Mouse (Mus musculus) thymus, postnatal 14 days (tissue): ENCODE results near the gene Kctd2.
"Not testable (repeated sequence)": the region's sequence is repeated elsewhere in the genome, so short reads cannot be mapped to it uniquely, and the experiment has no call there.

Experiments
- DNase-seq: peaks from one replicate; pipeline ENCODE4 v3.0.0; 2021

Kctd2 gene

GRCm38 (mm10) chr11:115439906-115440595 lies 20.1 kb downstream of the Kctd2 start, which contains the start of gene Trim80:
Gene Trim80 (plus strand): TSS chr11:115440545.
- DNase-seq = no peak

- DNase-seq = peak; percentile 66
Measured at GRCm38 (mm10) chr11:115441417-115441816, 21.5 kb downstream of the Kctd2 start.

GRCm38 (mm10) chr11:115446906-115447305 lies 27.0 kb downstream of the Kctd2 start:
- no peak for DNase-seq

DNA sequence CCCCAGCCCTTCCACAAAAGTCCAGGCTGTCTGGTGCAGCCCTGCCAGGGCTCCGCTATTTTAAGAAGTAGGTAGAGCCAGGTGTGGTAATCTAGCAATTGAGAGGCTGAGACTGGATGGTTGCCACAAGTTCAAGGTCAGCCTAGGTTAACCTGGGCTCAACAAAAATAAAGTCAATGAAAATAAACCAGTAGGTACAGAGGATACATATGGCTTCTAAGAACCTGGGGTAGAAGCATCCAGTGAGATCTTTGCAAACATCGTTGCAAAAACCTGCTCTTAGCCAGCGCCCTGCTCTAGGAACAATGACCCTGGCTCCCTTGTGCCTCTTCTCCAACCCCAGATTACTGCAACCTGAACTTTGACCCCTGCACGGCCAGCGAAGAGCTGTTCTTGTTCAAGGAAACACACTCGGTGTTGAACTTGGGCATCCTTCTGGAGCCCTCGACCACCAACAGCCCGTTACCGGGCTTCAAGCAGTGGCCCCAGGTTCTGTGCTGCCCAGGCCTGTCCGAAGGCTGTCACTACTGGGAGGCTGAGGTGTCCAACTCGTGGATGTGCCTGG lies 27.5 kb downstream of the Kctd2 start:
- no peak for DNase-seq

DNA sequence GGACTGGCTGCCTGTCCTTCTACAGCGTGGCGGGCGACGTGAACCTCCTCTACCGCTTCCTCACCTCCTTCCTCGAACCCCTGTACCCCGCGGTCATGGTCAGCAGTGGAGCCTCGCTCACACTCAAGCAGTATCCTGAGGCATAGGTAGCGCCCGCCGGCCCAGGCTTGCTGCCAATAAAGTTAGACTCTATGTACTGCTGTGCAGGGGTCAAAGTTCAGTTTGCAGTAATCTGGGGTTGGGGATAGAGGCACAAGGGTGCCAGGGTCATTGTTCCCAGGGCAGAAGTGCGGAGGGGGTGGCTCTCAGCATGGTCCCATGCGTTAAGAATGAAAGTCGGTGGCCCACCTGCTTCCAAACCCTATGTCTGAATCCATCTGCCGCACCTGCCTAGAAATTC lies 28.1 kb downstream of the Kctd2 start:
- DNase-seq = no peak

- DNase-seq = no peak
Measured at GRCm38 (mm10) chr11:115448998-115449397, 29.1 kb downstream of the Kctd2 start.

DNA sequence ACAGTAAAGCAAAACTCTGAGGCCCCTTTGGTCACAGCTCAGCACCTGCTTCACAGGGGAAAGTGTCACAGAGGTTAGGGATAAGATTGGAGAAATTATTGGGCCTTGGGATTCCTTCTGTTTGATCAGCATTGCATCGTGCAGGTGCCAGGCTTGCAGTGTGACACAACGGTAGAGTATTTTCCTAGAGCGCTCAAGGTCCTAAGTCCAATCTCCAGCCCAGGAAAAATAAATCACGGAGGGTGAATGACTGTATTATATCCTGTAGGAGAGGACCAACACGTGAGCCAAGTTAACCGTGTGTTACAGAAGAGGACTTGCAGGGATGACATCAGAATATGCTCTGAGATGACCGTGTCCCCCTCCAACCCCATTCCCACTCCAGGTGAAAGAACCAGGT lies 30.2 kb downstream of the Kctd2 start:
- no peak for DNase-seq

GRCm38 (mm10) chr11:115451781-115452241 lies 31.9 kb downstream of the Kctd2 start:
- peak; percentile 87 for DNase-seq

- DNase-seq = no peak
Measured at GRCm38 (mm10) chr11:115452281-115452860, 32.4 kb downstream of the Kctd2 start.

DNA sequence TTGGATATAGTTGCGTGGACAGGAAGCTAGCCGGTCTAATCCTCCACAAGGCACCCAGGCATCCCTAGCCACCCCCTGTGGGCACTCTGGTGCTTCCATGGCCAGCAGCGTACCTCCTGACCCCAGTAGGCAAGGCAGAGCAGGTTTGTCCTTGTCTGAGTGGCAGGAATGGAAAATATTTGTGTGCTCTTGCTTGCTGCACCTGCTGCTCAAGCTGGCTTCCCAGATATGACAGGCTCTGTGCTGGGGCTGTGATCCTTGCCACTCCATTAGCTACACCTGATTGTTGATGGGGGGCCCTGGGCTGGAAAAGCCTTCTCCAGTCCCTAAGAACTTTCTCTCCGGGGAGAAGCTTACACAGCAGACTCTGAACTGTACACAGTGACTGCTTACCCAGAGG lies 33.4 kb downstream of the Kctd2 start:
- DNase-seq = peak; percentile 57

DNA sequence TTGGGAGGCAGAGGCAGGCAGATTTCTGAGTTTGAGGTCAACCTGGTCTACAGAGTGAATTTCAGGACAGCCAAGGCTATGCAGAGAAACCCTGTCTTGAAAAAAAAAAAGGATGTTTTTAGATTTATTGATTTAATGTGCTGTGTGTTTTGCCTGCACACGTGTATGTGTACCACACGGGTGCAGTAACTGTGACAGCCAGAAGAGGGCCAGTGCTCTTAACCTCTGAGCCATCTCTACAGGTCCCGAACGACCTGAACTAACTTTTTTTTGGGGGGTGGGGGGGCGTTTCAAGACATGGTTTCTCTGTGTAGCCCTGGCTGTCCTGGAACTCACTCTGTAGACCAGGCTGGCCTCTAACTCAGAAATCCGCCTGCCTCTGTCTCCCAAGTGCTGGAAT lies 34.9 kb downstream of the Kctd2 start:
- DNase-seq = not testable (repeated sequence)

GRCm38 (mm10) chr11:115455619-115456018 lies 35.7 kb downstream of the Kctd2 start:
- DNase-seq = no peak

- DNase-seq = no peak
Measured at GRCm38 (mm10) chr11:115456182-115456581, 36.3 kb downstream of the Kctd2 start.

- DNase-seq = no peak
Measured at GRCm38 (mm10) chr11:115457405-115457804, 37.5 kb downstream of the Kctd2 start.

GRCm38 (mm10) chr11:115460976-115461375 lies 41.0 kb downstream of the Kctd2 start:
- DNase-seq = peak; percentile 63

GRCm38 (mm10) chr11:115461846-115462242 lies 41.9 kb downstream of the Kctd2 start:
- DNase-seq = peak; percentile 79

- DNase-seq = peak; percentile 89
Measured at GRCm38 (mm10) chr11:115462243-115462891, 42.4 kb downstream of the Kctd2 start, which contains the start of gene Slc16a5. Gene Slc16a5 (plus strand): TSS chr11:115462474.

GRCm38 (mm10) chr11:115463397-115463796 lies 43.5 kb downstream of the Kctd2 start:
- DNase-seq = peak; percentile 77

DNA sequence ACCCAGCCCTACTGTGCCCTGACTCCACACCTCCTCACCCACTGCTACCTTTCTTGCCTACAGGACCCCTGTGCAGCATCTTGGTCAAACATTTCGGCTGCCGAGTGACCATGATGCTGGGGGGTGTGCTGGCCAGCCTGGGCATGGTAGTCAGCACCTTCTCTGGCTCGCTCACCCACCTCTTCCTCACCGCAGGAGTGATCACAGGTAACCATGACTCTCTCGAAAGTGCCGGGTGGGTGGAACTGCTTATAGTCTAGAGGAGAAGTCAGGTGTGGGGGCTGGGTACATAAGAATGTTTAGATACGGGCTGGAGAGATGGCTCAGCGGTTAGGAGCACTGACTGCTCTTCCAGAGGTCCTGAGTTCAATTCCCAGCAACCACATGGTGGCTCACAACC lies 44.9 kb downstream of the Kctd2 start:
- DNase-seq = peak; percentile 71

- DNase-seq = no peak
Measured at GRCm38 (mm10) chr11:115467217-115467618, 47.3 kb downstream of the Kctd2 start.

DNA sequence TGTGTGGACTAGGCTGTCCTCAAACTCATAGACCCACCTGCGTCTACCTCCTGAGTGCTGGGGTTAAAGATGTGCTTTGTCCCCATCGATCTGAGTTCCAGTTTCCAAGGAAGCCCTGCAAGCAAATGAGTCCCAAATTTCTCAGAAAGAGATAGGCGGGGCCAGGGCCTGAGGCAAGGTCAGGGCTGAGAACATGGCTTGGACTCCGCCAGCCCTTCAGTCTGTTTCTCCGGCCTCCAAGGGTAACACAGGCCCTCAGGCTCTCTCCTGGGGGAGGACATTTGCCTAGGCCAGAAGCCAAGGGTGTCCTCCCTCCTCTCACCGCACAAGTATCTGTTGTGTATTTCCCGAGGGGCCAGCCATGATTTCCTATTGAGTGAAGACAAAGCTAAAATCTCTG lies 52.3 kb downstream of the Kctd2 start:
- no peak for DNase-seq

DNA sequence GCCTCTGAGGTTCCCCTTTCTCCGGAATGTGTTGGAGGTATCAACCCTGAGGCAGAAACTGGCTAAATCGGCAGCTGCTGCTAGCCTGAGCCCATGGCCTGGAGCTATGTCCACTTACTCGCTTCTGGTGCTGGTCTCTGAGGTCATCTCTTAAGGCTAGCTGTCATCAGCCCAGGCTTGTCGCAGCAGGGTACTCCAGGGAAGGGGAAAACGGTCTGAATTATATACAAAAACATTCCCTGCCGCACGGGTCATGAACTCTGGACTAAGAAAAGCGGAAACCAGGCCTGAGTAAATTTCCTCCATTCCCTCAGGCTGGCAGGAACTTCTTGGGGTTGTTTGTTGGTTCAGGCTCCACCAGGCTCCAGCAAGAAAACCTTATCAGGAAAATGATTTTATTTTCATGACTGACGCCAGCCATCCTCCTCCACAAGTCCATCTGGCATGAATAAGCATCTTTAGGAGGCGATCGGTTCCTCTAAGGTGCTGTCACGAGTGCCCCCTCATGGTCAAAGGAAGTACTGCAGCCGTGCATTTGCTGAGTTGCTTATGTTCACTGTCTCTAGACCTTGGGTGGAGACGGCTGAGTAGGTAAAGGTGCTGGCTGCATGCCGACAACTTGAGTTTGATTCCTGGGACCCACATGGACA lies 53.8 kb downstream of the Kctd2 start:
- DNase-seq = peak; percentile 96
